Mouse (Mus musculus): ENCODE measurements around the gene Dgki. TPM values are rescaled to one million over a fixed set of nuclear protein-coding genes. Genes with fewer than 3 reads are reported as not detected.
A peak's percentile ranks its signal among the peaks of the same experiment; 100 is the strongest.

Dgki gene
- total and polyA plus RNA-seq, 2 experiments from 2014 or later: 4.6 to 26.9 TPM

DNA sequence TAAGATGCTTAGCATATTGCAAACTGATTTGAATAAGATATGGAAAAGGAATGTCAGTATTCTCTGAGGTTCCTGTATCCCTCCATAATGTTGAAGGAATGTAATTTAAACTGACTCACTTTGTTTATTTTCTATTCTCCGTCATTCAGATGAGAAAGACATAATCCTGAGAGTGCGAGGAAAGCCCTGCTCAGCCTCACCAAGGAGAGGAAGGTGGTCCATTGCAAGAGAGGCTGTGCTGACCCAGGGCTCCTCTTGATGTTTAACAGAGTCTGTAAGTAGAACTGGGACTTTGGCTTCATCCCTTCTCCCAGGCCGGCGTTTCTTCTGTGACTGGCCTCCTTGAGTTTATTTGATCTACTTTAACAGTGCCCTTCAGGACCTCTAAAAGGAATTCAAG, 423.6 kb downstream of the Dgki start:
- H3K4me3 ChIP-seq (ENCODE audit: low read depth, low read length): no peak overlapping the region
- TF ChIP-seq CTCF (IDR thresholded peaks at IDR 0.05): no peak
- WGBS: 39% methylated on average over 4 of the region's 4 CpGs
- no peaks in the 10 kb centered on the region for H3K9me3 ChIP-seq (ENCODE audit: low read length)
- H3K9ac ChIP-seq (replicated peaks; ENCODE audit: low read length, poor library complexity, severe bottlenecking): no peak overlapping the region
- H3K27ac ChIP-seq (ENCODE audit: low read depth, low read length): 0 out of 2 replicates have a peak overlapping the region, but pooled peaks have one; percentile 27
- H3K4me2 ChIP-seq (ENCODE audit: low read depth, low read length, poor library complexity, severe bottlenecking): no peak overlapping the region
- ATAC-seq (ENCODE audit: low FRiP score) (no peak), DNase-seq (ENCODE audit: low spot score) (no peak)
- H3K4me1 ChIP-seq (ENCODE audit: insufficient read depth, low read length): no peaks in the 10 kb centered on the region
- no peaks in the 10 kb centered on the region for H3K36me3 ChIP-seq (ENCODE audit: insufficient read depth, low read length)
- no peaks in the 10 kb centered on the region for H3K27me3 ChIP-seq (ENCODE audit: insufficient read depth, low read length)

DNA sequence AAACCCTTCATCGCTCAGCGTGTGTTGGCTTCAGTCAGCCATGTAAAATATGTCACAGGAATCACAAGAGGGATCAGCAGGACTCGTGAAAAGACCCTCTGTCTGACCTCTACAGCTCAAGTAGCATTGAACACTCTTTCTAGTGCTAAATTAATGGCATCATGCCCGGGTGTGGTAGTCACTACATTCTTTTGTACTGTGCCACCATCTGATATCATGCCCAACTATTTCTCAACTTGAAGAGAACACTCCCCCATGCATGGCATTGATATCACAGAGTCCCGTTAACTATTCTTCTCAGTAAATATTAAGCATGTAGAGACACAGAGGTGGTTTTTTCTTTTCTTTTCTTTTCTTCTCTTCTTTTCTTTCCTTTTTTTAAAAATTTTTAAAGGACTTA, 424.1 kb downstream of the Dgki start:
- DNase-seq (ENCODE audit: low spot score) (peak; percentile 40), ATAC-seq (ENCODE audit: low FRiP score) (no peak)
- Histone ChIP-seq H3K9ac (replicated peaks; ENCODE audit: low read length, poor library complexity, severe bottlenecking) (no peak overlapping the region), H3K27me3 (ENCODE audit: insufficient read depth, low read length) (no peaks in the 10 kb centered on the region), H3K4me3 (ENCODE audit: low read depth, low read length) (no peak overlapping the region), H3K9me3 (ENCODE audit: low read length) (no peaks in the 10 kb centered on the region), H3K27ac (ENCODE audit: low read depth, low read length) (no peak overlapping the region), H3K4me1 (ENCODE audit: insufficient read depth, low read length) (no peaks in the 10 kb centered on the region), H3K36me3 (ENCODE audit: insufficient read depth, low read length) (no peaks in the 10 kb centered on the region), H3K4me2 (ENCODE audit: low read depth, low read length, poor library complexity, severe bottlenecking) (no peak overlapping the region)
- WGBS: 38% methylated on average over 5 of the region's 5 CpGs
- no peak for TF ChIP-seq CTCF (IDR thresholded peaks at IDR 0.05)

DNA sequence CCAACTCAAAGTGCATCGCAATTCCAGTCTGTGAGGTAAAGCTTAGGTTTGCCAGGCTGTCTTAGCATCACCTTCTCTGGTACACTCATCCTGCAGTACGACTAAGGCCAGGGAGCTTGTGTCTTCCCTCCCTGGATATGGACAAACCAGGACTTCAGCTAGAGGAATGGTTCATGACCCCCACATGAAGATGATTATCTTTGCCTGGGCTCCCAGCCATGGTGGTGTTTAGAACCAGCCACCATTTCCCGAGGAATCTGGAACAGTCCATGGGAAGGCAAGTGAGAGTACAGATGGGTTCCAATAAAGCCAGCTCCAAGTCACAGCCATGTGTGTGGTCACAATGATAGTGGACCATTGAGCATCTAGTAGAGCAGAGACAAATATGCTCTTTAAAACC, 427.1 kb downstream of the Dgki start:
- Histone ChIP-seq H3K27me3 (ENCODE audit: insufficient read depth, low read length) (no peaks in the 10 kb centered on the region), H3K4me2 (ENCODE audit: low read depth, low read length, poor library complexity, severe bottlenecking) (no peak overlapping the region), H3K36me3 (ENCODE audit: insufficient read depth, low read length) (no peaks in the 10 kb centered on the region), H3K4me3 (ENCODE audit: low read depth, low read length) (no peak overlapping the region), H3K4me1 (ENCODE audit: insufficient read depth, low read length) (no peaks in the 10 kb centered on the region), H3K9me3 (ENCODE audit: low read length) (no peaks in the 10 kb centered on the region), H3K9ac (replicated peaks; ENCODE audit: low read length, poor library complexity, severe bottlenecking) (no peak overlapping the region), H3K27ac (ENCODE audit: low read depth, low read length) (no peak overlapping the region)
- DNase-seq (ENCODE audit: low spot score) (no peak), ATAC-seq (ENCODE audit: low FRiP score) (no peak)
- 89% methylated on average over 3 of the region's 3 CpGs for WGBS
- TF ChIP-seq CTCF (IDR thresholded peaks at IDR 0.05): no peak

DNA sequence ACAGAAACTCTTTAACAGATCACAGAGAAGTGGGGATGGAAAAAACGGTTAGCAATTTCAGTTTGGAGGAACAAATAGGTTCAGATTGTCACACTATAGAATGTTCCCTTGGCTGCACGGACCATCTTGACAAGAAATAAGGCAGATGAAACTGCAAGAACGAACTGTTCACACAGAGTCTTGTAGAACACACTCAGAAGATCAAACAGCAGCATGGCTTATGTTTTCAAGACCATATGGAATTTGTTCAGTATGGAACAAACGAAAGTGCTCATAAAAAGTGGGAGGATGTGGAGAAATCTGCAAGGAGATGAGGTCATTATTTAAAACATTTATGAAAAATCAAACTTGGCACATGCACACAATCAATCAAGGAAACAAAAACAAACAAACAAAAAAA, 431.8 kb downstream of the Dgki start:
- TF ChIP-seq CTCF (IDR thresholded peaks at IDR 0.05): no peak
- WGBS: 65% methylated on average over 4 of the region's 4 CpGs
- ATAC-seq (ENCODE audit: low FRiP score): no peak

DNA sequence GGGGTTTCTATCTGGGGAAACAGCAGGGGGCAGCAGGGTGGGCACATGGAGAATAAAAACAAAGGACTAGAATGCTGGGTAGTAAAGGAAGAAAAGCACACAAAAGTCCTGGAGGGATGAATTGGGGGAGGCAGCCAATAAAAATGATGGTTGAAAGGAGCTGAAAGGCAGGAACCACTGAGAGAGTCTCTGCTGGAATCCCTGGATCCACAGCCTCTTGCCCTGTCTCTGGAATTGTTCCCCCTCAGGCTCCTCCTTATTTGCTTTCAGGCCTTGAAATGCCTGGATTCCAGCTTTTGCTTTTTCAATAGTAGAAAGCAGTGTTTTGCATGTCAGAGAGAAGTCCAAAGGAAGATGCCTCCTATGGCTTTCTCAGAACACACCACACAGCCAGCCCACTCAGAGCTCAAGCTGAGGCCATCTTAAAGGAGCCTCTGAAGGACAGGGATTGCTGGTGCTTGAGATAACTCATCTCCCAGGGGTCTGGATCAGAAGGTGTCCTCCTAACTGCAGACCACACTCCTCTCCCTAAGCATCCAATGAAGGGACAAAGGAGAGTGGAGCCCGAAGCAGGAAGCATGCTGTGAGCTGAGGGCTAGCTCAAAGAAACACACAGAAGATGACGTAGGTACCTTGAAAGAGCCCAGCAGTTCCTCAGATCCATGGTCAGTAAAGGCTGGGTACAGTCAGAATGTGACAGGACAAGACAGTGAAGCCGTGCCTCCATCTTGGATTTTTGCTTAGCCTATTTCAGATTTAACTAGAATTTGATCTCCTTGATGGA, 441.5 kb downstream of the Dgki start:
- no peak overlapping the region for H3K9ac ChIP-seq (replicated peaks; ENCODE audit: low read length, poor library complexity, severe bottlenecking)
- H3K4me3 ChIP-seq (ENCODE audit: low read depth, low read length): no peak overlapping the region
- no peaks in the 10 kb centered on the region; the same call in 1 of the 2 replicates for H3K36me3 ChIP-seq (ENCODE audit: insufficient read depth, low read length)
- no peaks in the 10 kb centered on the region for H3K9me3 ChIP-seq (ENCODE audit: low read length)
- WGBS: 31% methylated on average over 3 of the region's 3 CpGs
- H3K4me2 ChIP-seq (ENCODE audit: low read depth, low read length, poor library complexity, severe bottlenecking): no peak overlapping the region
- H3K27ac ChIP-seq (ENCODE audit: low read depth, low read length): peak overlapping the region; percentile 51; the same call in 1 of the 2 replicates
- peak; percentile 66 for DNase-seq (ENCODE audit: low spot score)
- TF ChIP-seq CTCF (IDR thresholded peaks at IDR 0.05): no peak
- peak; percentile 34; the same call in 1 of the 2 replicates for ATAC-seq (ENCODE audit: low FRiP score)
- H3K4me1 ChIP-seq (ENCODE audit: insufficient read depth, low read length): no peaks in the 10 kb centered on the region
- no peaks in the 10 kb centered on the region for H3K27me3 ChIP-seq (ENCODE audit: insufficient read depth, low read length)

More for the DNA sequence above, 431.8 kb downstream of the Dgki start:
- no peak for DNase-seq (ENCODE audit: low spot score)
- H3K36me3 ChIP-seq (ENCODE audit: insufficient read depth, low read length): no peaks in the 10 kb centered on the region
- no peak overlapping the region for H3K27ac ChIP-seq (ENCODE audit: low read depth, low read length)
- no peaks in the 10 kb centered on the region for H3K27me3 ChIP-seq (ENCODE audit: insufficient read depth, low read length)
- H3K4me2 ChIP-seq (ENCODE audit: low read depth, low read length, poor library complexity, severe bottlenecking): no peak overlapping the region
- no peaks in the 10 kb centered on the region for H3K9me3 ChIP-seq (ENCODE audit: low read length)
- no peak overlapping the region for H3K4me3 ChIP-seq (ENCODE audit: low read depth, low read length)
- H3K9ac ChIP-seq (replicated peaks; ENCODE audit: low read length, poor library complexity, severe bottlenecking): no peak overlapping the region
- no peaks in the 10 kb centered on the region for H3K4me1 ChIP-seq (ENCODE audit: insufficient read depth, low read length)

DNA sequence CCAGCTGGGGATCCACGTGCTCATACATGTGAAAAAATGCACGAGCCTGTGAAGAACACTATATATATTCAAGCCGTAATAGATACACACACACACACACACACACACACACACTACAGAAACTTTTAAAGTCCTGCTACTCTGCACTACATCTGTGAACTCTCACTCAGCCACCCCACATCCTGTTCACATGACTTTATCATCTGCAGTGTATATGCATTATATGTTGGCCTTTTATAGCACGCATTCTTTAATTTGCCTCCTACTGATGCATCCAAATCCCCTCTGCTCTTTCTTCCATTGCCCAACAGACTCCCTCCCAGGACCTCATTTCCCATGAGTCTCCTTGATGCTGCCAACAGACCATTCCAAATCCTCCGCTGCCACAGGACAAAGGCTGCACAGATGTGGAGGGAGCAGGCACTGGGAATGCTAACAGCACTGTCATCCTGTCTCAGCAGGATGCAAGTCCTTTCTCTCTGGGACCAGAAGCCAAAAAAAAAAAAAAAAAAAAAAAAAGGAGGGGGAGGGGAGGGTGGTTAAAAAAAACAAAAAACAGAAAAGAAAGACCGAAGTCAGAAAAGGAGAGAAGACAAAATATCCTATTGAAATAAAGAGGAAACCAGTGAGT, 442.2 kb downstream of the Dgki start:
- Histone ChIP-seq H3K4me3 (ENCODE audit: low read depth, low read length) (no peak overlapping the region), H3K9me3 (ENCODE audit: low read length) (no peaks in the 10 kb centered on the region), H3K27me3 (ENCODE audit: insufficient read depth, low read length) (no peaks in the 10 kb centered on the region), H3K4me2 (ENCODE audit: low read depth, low read length, poor library complexity, severe bottlenecking) (no peak overlapping the region), H3K9ac (replicated peaks; ENCODE audit: low read length, poor library complexity, severe bottlenecking) (no peak overlapping the region), H3K36me3 (ENCODE audit: insufficient read depth, low read length) (no peaks in the 10 kb centered on the region; the same call in 1 of the 2 replicates), H3K27ac (ENCODE audit: low read depth, low read length) (no peak overlapping the region; the same call in 1 of the 2 replicates), H3K4me1 (ENCODE audit: insufficient read depth, low read length) (no peaks in the 10 kb centered on the region)
- TF ChIP-seq CTCF (IDR thresholded peaks at IDR 0.05): no peak
- DNase-seq (ENCODE audit: low spot score) (peak; percentile 59), ATAC-seq (ENCODE audit: low FRiP score) (peak; percentile 69; the same call in 1 of the 2 replicates)
- WGBS: 16% methylated on average over 6 of the region's 6 CpGs
